Mouse (Mus musculus) gastrocnemius, adult 18-20 months (tissue): ENCODE measurements at regions not wholly inside any gene's neighbourhood (a gene's known extent, or its start where the extent isn't known, plus 50 kb on each side); places are given as distances from the start of the nearest gene placed in this dataset. TPM values are rescaled to one million over a fixed set of nuclear protein-coding genes. Genes with fewer than 3 reads are reported as not detected.

Source experiments
- DNase-seq: peaks from one replicate; pipeline ENCODE4 v3.0.0; 2021; ENCODE audit warnings: low spot score
- microRNA-seq: library from miRNA; unstranded; fragments of <30 nt; microRNA quantifications from one replicate; pipeline ENCODE4 v1.2.0, GENCODE M21; 2021

DNA sequence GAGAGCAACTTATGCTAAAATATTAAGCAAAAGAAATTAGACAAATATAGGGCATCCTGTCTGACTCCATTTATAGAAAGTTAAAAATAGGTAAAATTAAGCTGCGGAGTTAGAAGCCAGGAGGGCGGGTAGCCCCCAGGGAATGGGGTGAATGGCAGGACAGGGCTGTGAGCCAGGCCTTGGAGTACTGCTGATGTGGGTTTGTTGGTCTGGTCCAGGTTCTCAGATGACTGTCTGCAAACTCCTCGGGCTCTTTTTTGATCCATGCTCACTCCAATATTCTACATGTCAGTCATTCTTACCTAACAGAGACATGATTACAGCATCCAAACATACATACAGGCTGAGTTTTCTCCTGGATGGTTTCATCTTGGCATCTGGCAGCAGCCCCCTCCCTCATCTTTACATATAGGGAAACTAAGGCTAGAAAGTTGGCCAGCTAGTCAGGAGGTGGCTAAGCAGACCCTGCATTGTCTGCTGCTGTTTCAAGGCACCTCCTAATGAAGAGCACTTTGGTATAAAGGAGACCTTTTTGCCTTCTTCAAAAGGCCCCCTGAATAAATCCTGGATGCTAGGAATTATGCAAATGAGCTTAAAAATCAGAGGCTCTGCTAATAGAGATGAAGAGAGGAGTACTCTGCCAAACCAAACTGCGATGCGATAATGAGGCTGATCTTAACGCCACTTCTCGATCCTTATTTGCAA, 354.4 kb downstream of the Xylt1 start:
- peak; percentile 7 for DNase-seq

DNA sequence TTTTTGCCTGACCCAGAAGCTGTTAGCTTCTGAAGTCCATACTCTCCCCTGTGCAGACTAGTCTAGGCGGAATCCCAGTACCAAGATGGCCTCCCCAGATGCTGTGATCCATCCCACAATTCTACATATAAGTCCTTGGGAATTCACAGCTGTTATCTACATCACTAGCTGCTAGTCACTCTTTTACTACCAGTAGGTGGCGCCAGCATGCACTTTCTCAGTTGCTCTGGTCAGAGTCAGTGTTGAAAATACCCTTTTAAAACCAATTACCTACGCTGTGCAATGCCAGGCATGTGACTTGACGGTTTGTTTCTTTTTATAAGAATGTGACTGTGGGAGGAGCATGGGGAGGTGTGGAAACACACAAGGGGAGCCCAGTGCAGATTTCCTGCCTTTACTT, 348.3 kb downstream of the Xylt1 start:
- DNase-seq = no peak

Small RNA genes in the stretch of these regions (microRNA-seq; reads per million reads assigned to microRNA genes)
- not detected for gene Gm24063
